Mouse (Mus musculus): ENCODE measurements around the gene Nat14.
"Not testable (repeated sequence)": the region's sequence is repeated elsewhere in the genome, so short reads cannot be mapped to it uniquely, and the experiment has no call there.

Nat14 gene

GRCm38 (mm10) chr7:4921824-4922482, at the start of gene Nat14:
TSS of gene Nat14 (plus strand) at chr7:4922028.
- DNase-seq (ENCODE audit: low spot score) = no peak

- DNase-seq (ENCODE audit: low spot score) = peak; percentile 90
Observed at GRCm38 (mm10) chr7:4876753-4877221, 45.0 kb upstream of the Nat14 start, which contains the start of gene Isoc2a. TSS of gene Isoc2a (plus strand) at chr7:4877153.

GRCm38 (mm10) chr7:4877226-4877625, 44.6 kb upstream of the Nat14 start:
- no peak for DNase-seq (ENCODE audit: low spot score)

GRCm38 (mm10) chr7:4878186-4878585, 43.6 kb upstream of the Nat14 start:
- DNase-seq (ENCODE audit: low spot score) = no peak

GRCm38 (mm10) chr7:4879036-4879435, 42.8 kb upstream of the Nat14 start:
- not testable (repeated sequence) for DNase-seq (ENCODE audit: low spot score)

- no peak for DNase-seq (ENCODE audit: low spot score)
Observed at GRCm38 (mm10) chr7:4886680-4887079, 35.1 kb upstream of the Nat14 start.

GRCm38 (mm10) chr7:4895186-4895585, 26.6 kb upstream of the Nat14 start:
- no peak for DNase-seq (ENCODE audit: low spot score)

GRCm38 (mm10) chr7:4898851-4899648, 22.8 kb upstream of the Nat14 start:
- no peak for DNase-seq (ENCODE audit: low spot score)

GRCm38 (mm10) chr7:4899649-4900522, 21.9 kb upstream of the Nat14 start:
- no peak for DNase-seq (ENCODE audit: low spot score)

- no peak for DNase-seq (ENCODE audit: low spot score)
Observed at GRCm38 (mm10) chr7:4900523-4900851, 21.3 kb upstream of the Nat14 start.

- no peak for DNase-seq (ENCODE audit: low spot score)
Observed at GRCm38 (mm10) chr7:4901171-4901570, 20.7 kb upstream of the Nat14 start.

- no peak for DNase-seq (ENCODE audit: low spot score)
Observed at GRCm38 (mm10) chr7:4902404-4902803, 19.4 kb upstream of the Nat14 start.

- no peak for DNase-seq (ENCODE audit: low spot score)
Observed at GRCm38 (mm10) chr7:4906466-4906950, 15.3 kb upstream of the Nat14 start, which contains the start of gene Gm36210. TSS of gene Gm36210 (minus strand) at chr7:4906516.

- DNase-seq (ENCODE audit: low spot score) = peak; percentile 73
Observed at GRCm38 (mm10) chr7:4911561-4911960, 10.3 kb upstream of the Nat14 start.

- no peak for DNase-seq (ENCODE audit: low spot score)
Observed at GRCm38 (mm10) chr7:4912248-4912647, 9.6 kb upstream of the Nat14 start.

GRCm38 (mm10) chr7:4915007-4915665, 6.7 kb upstream of the Nat14 start, which contains the start of gene Zfp628:
TSS of gene Zfp628 (plus strand) at chr7:4915217.
- peak; percentile 95 for DNase-seq (ENCODE audit: low spot score)

- DNase-seq (ENCODE audit: low spot score) = no peak
Observed at GRCm38 (mm10) chr7:4915669-4916416, 6.0 kb upstream of the Nat14 start.

- no peak for DNase-seq (ENCODE audit: low spot score)
Observed at GRCm38 (mm10) chr7:4917494-4917893, 4.3 kb upstream of the Nat14 start.

- no peak for DNase-seq (ENCODE audit: low spot score)
Observed at GRCm38 (mm10) chr7:4918681-4919080, 3.1 kb upstream of the Nat14 start.

GRCm38 (mm10) chr7:4919096-4919495, 2.7 kb upstream of the Nat14 start:
- no peak for DNase-seq (ENCODE audit: low spot score)

- no peak for DNase-seq (ENCODE audit: low spot score)
Observed at GRCm38 (mm10) chr7:4919971-4920370, 1.9 kb upstream of the Nat14 start.
